Mouse (Mus musculus) left cerebral cortex, adult 11 months (tissue): ENCODE data around the gene Bcl2.

Experiments
- DNase-seq: peaks from one replicate; pipeline ENCODE4 v3.0.0; 2022; ENCODE audit warnings: low spot score

Bcl2 gene

DNA sequence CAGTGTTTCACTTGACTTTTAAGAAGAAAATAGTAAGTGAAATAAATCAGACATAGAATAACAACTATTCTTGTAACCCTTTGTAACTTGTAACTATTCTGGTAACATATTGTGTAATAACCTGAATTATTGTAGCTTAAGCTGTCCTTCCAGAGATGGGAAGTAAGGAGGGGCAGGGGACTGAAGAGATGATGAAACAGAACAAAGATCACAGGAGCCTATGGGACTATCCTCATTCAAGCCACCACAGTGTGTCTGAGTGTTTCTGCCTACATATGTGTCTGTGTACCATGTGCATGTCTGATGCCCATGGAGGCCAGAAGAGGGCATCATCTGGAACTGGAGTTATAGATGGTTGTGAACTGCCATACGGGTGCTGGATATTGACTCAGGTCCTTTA is 49.1 kb downstream of the Bcl2 start:
- DNase-seq: no peak

DNA sequence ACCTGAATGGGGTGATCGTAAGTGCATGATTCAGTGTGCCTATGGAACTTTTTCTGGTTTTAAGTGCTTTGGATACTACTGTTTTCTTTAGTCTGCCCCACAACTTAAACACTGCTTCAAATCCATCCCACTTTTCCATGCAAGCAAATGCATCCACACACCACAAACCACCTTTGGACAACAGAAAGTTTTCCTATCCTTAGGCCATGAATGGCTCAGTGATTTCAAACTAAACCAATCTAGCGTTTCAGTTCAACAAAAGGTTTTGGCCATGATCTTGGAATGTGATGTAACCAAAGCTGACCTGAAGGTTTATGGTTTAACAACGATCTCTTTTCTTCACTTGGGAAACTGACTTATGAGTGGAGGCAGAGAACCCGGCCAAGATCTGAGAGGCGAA is 51.6 kb downstream of the Bcl2 start:
- no peak for DNase-seq

DNA sequence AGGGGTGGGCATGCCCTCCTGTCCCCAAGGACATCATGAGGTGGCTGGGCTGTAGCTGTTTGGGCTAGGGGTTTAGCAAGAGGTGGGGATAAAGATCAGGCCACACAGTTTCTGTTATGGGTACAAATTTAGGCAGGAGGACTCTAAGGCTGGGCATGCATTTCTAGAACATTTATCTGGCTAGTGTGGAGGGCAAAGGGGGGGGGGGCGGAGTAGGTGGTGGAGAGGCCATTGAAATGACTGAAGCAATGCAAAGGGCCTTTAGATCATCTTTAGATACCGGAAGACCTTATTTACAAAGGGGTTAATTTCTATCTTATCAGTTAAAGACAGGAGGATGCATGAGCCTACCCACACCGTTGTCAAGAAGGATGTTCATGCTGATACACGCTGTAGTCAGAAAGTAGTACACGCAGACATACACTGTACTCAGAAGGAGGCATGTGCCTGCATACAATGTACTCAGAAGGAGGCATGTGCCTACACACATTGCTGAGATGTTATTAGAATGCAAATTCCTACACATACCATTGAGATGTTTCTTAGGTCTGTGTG is 55.7 kb downstream of the Bcl2 start:
- DNase-seq: no peak

DNA sequence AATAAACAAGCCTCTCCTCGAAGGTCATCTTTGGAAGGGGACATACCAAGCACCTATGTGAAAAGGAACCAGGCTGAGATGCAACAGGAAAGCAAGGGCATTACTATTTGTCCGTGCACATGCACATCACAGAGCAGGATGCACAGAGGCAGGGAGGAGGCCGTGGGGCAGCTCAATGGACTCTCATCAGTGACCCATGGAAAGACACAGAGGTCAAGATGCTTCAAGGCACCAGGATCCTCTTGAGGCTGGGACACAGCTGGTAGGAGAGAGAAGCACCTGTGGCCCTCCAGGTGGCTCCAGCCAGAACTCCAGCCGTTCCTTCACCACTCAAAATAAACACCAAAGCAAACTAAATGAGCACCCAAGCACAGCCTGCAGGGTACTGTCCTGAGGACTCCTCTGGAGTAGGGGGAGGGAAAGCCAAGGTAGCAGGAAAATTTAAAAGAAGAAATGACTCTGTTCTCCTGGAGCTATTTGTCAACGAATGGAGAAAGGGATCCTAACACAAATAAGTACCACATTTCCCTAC is 57.8 kb downstream of the Bcl2 start:
- no peak for DNase-seq

DNA sequence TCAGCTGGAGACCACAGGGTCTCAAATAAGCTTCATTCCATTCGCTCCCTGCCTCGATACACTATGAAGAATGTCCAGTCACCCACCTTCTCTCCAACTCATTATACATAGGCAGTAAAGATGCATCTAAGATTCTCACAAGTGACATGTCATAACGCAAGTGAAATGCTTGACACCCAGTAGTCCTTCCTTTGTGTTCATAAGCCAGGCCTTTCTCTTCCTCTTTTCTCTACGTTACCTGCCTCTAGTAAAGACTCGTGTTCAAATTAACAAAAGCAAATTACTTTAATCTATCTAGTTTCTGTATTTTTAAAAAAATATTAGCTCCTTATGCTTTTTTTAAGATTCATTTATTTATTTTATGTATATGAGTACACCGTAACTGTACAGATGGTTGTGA is 59.8 kb downstream of the Bcl2 start:
- no peak for DNase-seq

DNA sequence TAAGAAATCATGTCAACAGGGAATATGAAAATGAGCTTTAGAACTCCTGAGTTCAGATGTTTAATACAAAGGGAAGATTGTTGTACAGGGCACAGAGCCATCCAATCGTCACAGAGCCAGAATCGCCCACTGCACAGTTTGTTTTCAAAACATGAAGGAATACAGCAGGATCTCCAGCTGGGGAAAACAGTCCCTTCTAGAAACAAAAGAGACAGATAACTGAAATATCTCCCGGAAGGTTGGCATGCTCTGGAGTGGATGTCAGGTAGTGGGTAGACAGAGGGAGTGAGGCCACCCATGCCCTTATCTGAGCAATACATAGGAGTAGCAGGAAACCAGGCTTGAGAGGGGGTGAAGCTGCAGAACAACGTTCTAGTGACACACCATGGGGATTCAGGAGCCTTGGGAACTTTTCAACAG is 60.6 kb downstream of the Bcl2 start:
- DNase-seq: no peak

DNA sequence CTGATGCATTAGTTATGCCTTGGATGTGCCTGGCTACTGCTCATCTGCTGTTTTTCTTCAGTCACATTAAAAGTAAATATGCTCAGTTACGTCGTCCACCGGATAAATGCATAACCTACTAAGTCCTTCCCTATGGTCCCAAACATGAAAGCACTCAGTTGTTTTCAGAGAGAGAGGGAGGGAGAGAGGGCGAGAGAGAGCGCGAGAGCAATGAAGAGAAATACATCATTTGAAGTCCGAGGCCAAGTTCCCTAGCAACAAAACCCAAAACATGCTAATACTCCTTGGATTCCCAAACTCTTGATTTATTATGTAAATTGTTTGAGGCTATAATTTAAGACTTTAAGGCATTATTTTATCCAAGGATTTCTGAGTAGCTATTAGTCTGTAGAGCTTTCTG is 62.9 kb downstream of the Bcl2 start:
- DNase-seq: no peak

DNA sequence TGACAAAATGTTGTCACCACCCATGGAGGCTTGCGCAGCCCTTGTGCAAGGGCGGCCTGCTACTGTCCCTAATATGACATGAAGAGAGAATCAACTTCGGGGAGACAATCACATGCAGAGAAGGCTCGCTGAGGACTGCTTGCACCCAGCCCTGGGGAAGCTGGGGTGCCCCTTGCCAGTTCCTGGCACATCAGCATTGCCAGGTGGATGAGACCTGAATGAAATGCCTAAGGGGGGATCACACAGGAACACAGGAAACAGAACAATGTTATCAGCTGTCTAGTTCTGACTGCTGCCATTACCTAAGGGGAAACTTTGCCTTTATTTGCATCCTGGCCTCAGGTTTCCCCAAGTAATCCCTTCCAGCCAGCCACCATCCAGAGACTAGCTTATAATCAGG is 63.6 kb downstream of the Bcl2 start:
- DNase-seq: no peak

DNA sequence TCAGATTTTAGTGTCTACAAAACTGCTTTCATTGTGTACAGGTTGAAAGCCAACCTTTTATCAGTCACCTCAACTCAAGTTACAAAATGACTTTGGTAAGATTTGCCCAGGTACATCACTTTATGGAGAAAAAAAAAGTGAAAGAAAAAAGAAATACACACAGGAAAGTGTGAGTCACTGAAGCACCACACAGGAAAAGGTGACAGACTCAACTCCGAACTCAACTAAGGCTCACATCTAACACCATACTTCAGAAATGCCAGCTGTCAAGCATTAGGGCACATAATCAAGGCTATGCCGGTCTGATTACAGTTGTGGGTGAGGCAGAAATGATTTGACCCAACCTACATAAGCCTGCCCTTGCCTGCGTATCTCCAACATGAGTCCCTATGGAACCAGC is 66.7 kb downstream of the Bcl2 start:
- no peak for DNase-seq

DNA sequence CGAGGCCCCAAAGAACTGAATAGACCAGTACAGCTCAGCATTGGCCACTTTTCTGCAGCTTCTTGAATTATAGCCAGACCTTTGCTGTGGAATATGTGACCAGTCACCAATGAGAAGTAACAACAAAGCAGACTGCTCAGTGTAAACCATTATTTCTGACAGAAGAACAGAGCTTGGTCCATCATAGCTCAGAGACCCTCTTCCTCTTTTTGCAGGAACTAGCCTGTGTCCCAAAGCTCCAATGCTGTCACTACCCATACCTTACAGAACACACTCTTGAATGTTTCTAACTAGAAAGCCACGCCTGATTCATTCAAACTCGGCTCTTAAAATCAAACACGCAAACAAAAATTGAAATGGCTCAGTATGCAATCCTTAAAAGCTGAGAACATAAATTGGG is 69.5 kb downstream of the Bcl2 start:
- no peak for DNase-seq

DNA sequence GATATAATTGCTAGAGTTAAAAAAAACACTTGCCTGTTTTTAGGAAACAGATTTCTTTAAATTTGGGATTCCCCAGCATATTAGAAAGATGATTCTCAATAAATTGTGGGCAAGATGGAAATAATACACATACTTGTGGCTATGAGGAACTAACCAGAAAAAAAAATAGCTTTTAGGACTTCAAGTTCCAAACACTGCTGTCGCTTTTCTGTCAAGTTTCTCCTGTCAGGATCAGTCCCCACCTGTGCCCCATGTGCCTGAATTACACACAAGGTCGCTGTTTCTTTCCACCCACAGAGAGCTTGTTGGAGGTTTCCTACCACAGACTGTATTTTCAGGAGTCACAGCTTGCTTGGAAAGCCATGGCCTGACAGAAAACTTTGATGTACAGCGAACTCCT is 70.5 kb downstream of the Bcl2 start:
- no peak for DNase-seq

DNA sequence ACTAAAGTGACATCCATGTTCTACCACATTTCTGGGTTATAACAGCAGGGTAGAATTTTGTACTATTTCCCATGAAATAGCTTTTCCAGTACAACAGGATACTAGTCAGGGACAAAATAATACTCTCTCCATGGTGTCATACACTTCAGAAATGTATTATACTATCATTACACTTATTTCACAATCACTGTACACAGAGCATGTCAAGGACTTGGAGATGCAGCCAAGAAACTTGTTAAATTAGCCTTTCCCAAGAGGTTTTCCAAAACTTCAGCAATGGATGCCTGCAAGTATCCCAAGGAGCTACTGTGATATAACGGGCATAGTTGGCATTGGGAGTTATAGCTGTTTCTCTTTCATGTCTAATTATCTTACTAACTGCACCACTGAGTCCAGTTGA is 73.5 kb downstream of the Bcl2 start:
- no peak for DNase-seq

DNA sequence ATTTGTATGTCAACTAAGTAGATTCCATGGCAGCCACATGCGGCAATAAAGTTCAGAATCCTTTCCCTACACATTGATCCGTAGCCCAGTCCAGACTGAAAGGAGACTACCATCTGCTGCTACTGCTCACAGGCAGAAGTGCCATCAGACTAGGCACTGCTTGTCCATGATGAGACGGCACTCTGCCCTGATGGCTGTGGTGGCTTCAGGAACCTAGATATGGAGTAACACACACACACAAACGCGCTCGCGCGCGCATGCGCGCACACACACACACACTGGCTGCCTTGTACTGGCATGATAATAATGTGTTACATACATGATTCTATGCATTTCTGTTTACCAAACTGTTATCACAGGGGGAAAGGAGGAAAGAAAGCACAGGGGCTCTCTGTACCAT is 76.4 kb downstream of the Bcl2 start:
- DNase-seq: no peak

DNA sequence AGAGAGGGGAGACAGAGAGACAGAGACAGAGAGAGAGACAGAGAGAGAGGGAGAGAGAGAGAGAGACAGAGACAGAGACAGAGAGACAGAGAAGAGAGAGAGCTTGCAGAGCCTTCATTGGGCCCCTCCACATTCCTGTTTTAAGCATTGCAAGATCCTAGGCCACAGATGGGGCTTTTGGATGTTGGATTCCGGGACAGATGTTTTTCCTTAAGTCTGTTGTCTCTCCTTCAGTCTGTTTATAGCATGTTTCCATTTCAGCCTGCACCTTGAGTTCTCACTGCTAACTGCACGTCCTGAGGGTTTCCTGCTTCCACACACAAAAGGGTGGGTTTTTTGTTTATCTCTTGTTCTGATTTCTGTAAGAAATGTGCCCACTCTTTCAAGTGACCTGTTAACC is 77.4 kb downstream of the Bcl2 start:
- DNase-seq: no peak

DNA sequence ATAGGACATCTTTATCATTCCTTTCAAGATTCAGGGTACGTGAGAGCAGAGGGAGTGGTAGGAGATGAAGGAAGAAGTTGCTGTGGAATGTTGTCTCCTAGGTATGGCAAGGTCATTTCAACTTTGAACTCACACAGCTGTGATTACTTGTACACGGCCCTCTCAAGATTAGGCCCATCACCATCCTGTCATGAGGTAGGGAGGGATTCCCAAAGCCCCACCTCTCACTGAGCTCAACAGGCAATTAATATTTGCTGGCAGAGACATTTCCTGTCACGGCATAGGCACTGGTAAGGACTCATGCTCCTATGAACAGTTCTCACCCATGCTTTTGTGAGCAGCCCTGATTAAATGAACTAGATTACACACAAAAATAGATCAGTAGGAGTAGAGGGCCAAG is 80.9 kb downstream of the Bcl2 start:
- no peak for DNase-seq

DNA sequence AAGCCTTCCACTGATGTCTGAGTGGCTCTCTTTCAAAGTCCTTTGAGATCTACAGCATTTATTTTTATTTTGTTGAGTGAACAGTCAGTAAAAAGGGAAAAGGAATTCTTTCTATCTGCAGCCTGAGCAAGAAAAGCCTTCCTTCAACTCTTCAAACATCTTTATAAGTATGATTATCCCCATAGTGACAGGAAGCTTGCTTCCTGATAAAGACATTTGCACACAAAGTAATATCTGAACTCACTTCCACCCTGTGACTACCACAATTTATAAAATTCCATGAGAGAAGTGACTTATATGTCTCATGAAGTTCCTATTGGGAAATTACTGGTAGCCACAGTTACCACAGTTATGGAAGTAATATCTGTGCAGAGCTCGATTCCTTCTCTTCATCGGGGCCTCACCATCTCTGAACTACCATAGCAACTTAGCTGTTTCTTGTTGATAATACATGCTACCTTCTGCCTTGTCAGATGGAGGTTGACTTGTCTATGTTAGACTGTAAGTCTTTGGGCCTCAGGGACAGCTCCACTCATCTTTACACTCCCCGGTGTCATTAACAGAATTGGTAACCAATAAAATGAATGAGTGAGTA is 82.1 kb downstream of the Bcl2 start:
- DNase-seq: no peak

DNA sequence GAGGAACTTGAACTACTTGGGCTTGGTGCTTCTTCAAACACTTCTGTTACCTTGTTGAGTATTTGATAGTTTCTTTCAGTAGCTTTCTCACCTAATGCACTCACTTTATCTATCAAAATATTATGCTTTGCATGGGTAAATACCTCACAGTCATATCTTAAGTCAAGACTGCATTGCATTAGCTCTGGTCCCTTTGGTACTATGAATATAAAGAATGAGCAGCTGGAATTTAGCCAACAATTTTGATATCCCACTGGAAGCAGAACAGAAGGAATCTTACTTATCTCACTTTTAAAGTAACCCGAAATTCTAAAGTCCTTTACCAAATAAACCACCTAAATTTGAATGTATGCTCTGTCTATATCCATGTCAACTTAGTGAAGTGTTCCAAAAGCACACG is 83.1 kb downstream of the Bcl2 start:
- no peak for DNase-seq

DNA sequence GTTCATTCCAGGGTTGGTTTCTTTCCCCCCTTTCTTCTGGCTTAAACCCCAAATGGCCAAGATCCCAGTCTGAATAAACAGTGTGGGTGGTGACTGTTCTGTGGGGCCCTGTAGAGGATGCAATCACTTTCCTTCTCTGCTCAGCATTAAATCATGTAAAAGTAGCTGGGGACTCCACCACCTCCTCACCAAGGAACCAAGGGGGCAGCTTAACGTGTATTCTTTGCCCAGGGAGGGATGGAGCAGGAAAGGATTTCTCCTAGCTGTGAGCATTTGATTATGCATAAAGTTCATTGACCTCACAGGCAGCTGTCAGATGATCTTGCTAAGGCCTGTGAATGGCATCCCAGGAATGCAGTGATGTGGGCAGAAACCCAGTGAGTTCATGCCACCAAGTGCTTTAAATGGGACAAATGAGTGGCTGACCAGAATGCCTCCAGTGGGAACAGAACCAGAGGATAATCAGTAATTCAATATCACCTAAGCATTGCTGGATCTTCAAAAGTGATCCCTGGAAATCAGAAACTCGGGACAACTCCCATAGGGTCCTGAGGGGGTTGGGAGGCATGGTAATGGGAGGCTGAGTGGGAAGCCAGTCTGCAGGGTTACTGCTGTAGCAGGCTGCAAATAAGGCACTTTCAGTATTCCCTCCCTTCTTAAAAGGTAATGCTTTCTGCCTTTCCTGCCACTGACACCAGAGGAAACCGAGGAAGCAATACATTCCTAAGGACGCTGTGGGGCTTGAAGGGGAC is 84.0 kb downstream of the Bcl2 start:
- DNase-seq: no peak

DNA sequence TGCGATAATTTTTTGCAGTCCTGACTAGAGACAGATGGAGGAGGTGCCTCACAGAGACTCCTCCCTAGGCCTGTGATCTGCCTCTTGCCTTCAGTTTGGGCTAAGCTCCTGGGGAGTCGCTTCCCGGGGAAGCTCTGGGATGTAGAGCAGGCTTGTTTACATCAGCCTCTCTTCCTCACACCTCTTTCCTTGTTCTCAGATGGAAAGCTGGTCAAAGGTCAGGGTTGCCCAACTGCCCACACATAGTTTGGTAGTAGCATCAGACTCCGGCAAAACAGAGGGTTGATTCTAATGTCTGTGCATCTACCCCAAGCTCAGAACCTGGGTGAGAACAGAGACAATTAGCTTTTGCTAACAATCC is 84.6 kb downstream of the Bcl2 start:
- DNase-seq: no peak

DNA sequence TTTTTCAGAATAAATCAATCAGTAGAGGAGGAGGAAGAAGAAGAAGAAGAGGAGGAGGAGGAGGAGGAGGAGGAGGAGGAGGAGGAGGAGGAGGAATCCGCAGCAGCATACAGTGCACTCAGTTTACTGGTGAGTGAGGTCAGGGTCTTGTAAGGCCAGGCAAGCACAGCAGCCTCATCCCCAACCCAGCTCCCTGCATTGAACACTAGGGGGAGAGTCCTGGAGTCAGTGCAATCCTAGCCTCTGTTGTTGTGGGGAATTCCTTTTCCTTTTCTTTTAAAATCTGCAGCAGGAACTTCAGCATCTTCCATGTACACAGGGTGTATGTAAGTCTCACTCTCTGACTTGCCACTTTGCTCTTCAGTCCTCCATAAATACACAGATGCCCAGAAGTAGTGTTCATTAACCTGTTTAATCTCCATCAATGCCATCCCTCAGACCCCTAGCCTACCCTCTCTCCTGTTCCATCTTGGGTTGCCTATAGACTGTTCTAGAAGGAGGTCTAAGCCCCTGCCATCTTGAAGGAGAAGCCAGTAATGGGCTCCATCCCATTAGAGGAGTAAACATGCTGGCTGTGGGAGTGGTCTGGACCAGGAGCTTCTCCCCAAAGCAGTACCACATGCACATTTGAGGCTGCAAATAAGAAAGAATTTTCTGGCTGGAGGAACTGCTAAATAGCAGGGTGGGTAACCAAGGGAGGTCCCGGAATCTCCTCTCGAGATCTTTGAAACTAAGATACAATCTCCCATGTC is 85.2 kb downstream of the Bcl2 start:
- DNase-seq: no peak

DNA sequence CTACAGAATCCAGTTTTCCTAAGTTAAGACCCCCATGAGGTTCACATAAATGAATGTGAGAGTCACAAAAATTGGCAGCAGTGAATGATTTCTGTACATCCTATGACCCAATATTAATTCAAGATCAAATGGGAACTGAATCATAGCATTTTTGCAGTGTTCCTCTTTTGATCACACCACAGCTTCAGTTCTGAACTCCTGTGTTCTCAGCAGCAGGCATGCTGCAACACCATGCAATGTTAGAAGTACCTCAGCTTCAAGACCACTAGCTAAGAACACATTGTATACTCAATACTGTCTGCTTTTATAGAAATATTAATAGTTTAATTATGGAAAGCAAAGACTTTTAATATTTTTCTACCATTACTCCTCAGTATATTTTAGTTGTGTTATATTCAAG is 85.8 kb downstream of the Bcl2 start:
- DNase-seq: no peak

DNA sequence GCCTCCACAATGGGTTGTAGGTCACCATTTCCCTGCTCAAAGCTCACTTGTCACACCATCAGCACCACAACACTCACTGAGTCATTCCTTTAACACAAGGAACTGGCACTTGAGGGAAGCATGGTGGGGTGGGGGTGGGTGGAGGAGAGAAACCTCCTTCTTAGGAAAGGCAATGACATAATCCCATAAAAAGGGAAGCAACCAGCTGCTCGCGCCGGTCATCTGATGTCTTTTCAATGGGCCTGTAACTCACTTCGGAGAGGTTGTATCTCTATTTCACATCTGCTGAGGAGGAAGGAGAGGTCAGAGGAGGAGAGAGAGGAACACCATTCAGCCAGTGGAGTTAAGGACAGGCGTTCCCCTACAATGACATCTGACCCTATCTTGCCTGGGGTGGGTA is 86.8 kb downstream of the Bcl2 start:
- no peak for DNase-seq
